Mouse (Mus musculus): ENCODE results near the gene Gm973. TPM values are rescaled to one million over a fixed set of nuclear protein-coding genes. Genes with fewer than 3 reads are reported as not detected.

The Gm973 gene
- total and polyA plus RNA-seq, 3 experiments: 2.3 to 14.9 (median 7.6) TPM

- no peak for TF ChIP-seq E2F4 (IDR thresholded peaks at IDR 0.05; ENCODE audit: insufficient replicate concordance, low read depth, low read length)
- TF ChIP-seq CHD2 (IDR thresholded peaks at IDR 0.05; ENCODE audit: low read length): peak; percentile 13
- peak; percentile 5; the same call in 1 of the 2 replicates for TF ChIP-seq JUN (IDR thresholded peaks at IDR 0.05; ENCODE audit: insufficient read depth, low read depth, low read length)
- TF ChIP-seq UBTF (IDR thresholded peaks at IDR 0.05; ENCODE audit: low read depth, low read length): 0 out of 2 replicates have a peak, but pooled peaks have one; percentile 3
- TF ChIP-seq TBP (conservative IDR thresholded peaks at IDR 0.05; ENCODE audit: low read depth, low read length): peak; percentile 83
- no peak; the same call in 1 of the 2 replicates for TF ChIP-seq JUND (conservative IDR thresholded peaks at IDR 0.05; ENCODE audit: low read depth, low read length)
- no peak; the same call in 1 of the 2 replicates for TF ChIP-seq MYC (IDR thresholded peaks at IDR 0.05; ENCODE audit: low read depth, low read length)
- TF ChIP-seq MEF2A (IDR thresholded peaks at IDR 0.05; ENCODE audit: borderline replicate concordance, low read depth, low read length): peak; percentile 92
- TF ChIP-seq EP300 (IDR thresholded peaks at IDR 0.05; ENCODE audit: low read length): peak; percentile 90
- TF ChIP-seq CTCF (conservative IDR thresholded peaks at IDR 0.05 in 1 of 2, IDR thresholded peaks at IDR 0.05 in 1 of 2; ENCODE audit: low read depth in 2 of 2, low read length in 2 of 2): no peak
- no peak for TF ChIP-seq MXI1 (IDR thresholded peaks at IDR 0.05; ENCODE audit: low read depth, low read length)
- no peak for TF ChIP-seq ZKSCAN1 (IDR thresholded peaks at IDR 0.05; ENCODE audit: borderline replicate concordance, low read depth, low read length)
- TF ChIP-seq POLR2A (IDR thresholded peaks at IDR 0.05; ENCODE audit: low read depth, low read length): peak; percentile 63
- TF ChIP-seq ZC3H11A (IDR thresholded peaks at IDR 0.05; ENCODE audit: low read depth, low read length): no peak
- no peak for TF ChIP-seq SMC3 (IDR thresholded peaks at IDR 0.05; ENCODE audit: low read depth, low read length)
- TF ChIP-seq RAD21 (IDR thresholded peaks at IDR 0.05; ENCODE audit: low read depth, low read length): no peak
- TF ChIP-seq RCOR1 (conservative IDR thresholded peaks at IDR 0.05; ENCODE audit: low read depth, low read length): no peak
Measured at GRCm38 (mm10) chr1:59608125-59608762, 92.2 kb downstream of the Gm973 start (continued).

GRCm38 (mm10) chr1:59608920-59609319 is 92.9 kb downstream of the Gm973 start:
- H3K36me3 ChIP-seq (replicated peaks in 1 of 2; ENCODE audit: control insufficient read depth in 1 of 2, insufficient read depth in 1 of 2, low read length in 1 of 2): no peaks in the 10 kb centered on the region
- peak overlapping the region; percentile 41; the same call in 1 of the 2 replicates for H3K9ac ChIP-seq (ENCODE audit: insufficient read depth, low read depth)
- in situ Hi-C loops (cut with MboI; ENCODE audit: low pct_ligation_motif_present, low pct_unique_long_range_greater_than_20kb, low sequenced_read_pairs): loop anchor here (5.0 to 25.0 kb wide), 3 partner anchors 42 to 297 kb away; no protein-coding TSS in a partner anchor
- H3K27me3 ChIP-seq (replicated peaks): no peaks in the 10 kb centered on the region
- dilution Hi-C loops (cut with MboI; ENCODE audit: extremely low pct_ligation_motif_present, extremely low pct_unique_long_range_greater_than_20kb, low sequenced_read_pairs): no loop called here
- H3K4me2 ChIP-seq (ENCODE audit: insufficient read depth, low read depth, poor library complexity, severe bottlenecking): peak overlapping the region; percentile 47
- H3K4me3 ChIP-seq (replicated peaks in 1 of 3; ENCODE audit: low read depth in 2 of 3, low read length in 2 of 3, poor library complexity in 1 of 3): peak overlapping the region in 1 of 3 experiments; percentile 23
- H3K27ac ChIP-seq (ENCODE audit: insufficient read depth, low read depth): peak overlapping the region; percentile 98
- DNase-seq (ENCODE audit: extremely low read depth): peak; percentile 91
- H3K9me3 ChIP-seq (replicated peaks; ENCODE audit: low read length): no peaks in the 10 kb centered on the region
- no peaks in the 10 kb centered on the region for H3K79me2 ChIP-seq (replicated peaks; ENCODE audit: control insufficient read depth, extremely low read depth, insufficient read depth, poor library complexity, severe bottlenecking)
- peaks cover 7 to 35% of the 10 kb centered on the region in 2 experiments for H3K4me1 ChIP-seq (ENCODE audit: control insufficient read depth in 1 of 2, insufficient read depth in 2 of 2)
- TF ChIP-seq IRF4 (IDR thresholded peaks at IDR 0.05; ENCODE audit: low read depth, low read length): no peak
- TF ChIP-seq TBP (conservative IDR thresholded peaks at IDR 0.05; ENCODE audit: low read depth, low read length): peak; percentile 62; the same call in 1 of the 2 replicates
- TF ChIP-seq MYC (IDR thresholded peaks at IDR 0.05; ENCODE audit: low read depth, low read length): peak; percentile 99
- TF ChIP-seq USF2 (conservative IDR thresholded peaks at IDR 0.05; ENCODE audit: low read depth, low read length): peak; percentile 76
- TF ChIP-seq NELFE (IDR thresholded peaks at IDR 0.05; ENCODE audit: low read depth, low read length): no peak
- TF ChIP-seq TCF12 (IDR thresholded peaks at IDR 0.05; ENCODE audit: low read depth, low read length): no peak; the same call in 1 of the 2 replicates
- TF ChIP-seq MXI1 (IDR thresholded peaks at IDR 0.05; ENCODE audit: low read depth, low read length): peak; percentile 91
- TF ChIP-seq ZMIZ1 (IDR thresholded peaks at IDR 0.05; ENCODE audit: low read depth, low read length): no peak
- 0 out of 2 replicates have a peak, but pooled peaks have one; percentile 13 for TF ChIP-seq NRF1 (IDR thresholded peaks at IDR 0.05; ENCODE audit: low read depth, low read length)
- peak; percentile 86; the same call in 1 of the 2 replicates for TF ChIP-seq E2F4 (IDR thresholded peaks at IDR 0.05; ENCODE audit: insufficient replicate concordance, low read depth, low read length)
- peak; percentile 50 for TF ChIP-seq POLR2A (IDR thresholded peaks at IDR 0.05; ENCODE audit: low read depth, low read length)
- no peak for TF ChIP-seq KAT2A (IDR thresholded peaks at IDR 0.05; ENCODE audit: insufficient replicate concordance, low read length)
- no peak for TF ChIP-seq RCOR1 (conservative IDR thresholded peaks at IDR 0.05; ENCODE audit: low read depth, low read length)
- TF ChIP-seq POLR2AphosphoS2 (IDR thresholded peaks at IDR 0.05; ENCODE audit: low read depth, low read length): no peak
- TF ChIP-seq SMC3 (IDR thresholded peaks at IDR 0.05; ENCODE audit: low read depth, low read length): peak; percentile 54
- peak; percentile 51; the same call in 1 of the 2 replicates for TF ChIP-seq ETS1 (conservative IDR thresholded peaks at IDR 0.05; ENCODE audit: low read depth, low read length)
- TF ChIP-seq BHLHE40 (IDR thresholded peaks at IDR 0.05; ENCODE audit: low read depth, low read length): peak; percentile 67
- TF ChIP-seq MAZ (IDR thresholded peaks at IDR 0.05; ENCODE audit: low read depth, low read length): 0 out of 2 replicates have a peak, but pooled peaks have one; percentile 20
- no peak for TF ChIP-seq GABPA (IDR thresholded peaks at IDR 0.05; ENCODE audit: insufficient replicate concordance, low read depth, low read length)
- TF ChIP-seq EP300 (IDR thresholded peaks at IDR 0.05; ENCODE audit: low read length): no peak
- TF ChIP-seq ZC3H11A (IDR thresholded peaks at IDR 0.05; ENCODE audit: low read depth, low read length): no peak
- no peak for TF ChIP-seq ZKSCAN1 (IDR thresholded peaks at IDR 0.05; ENCODE audit: borderline replicate concordance, low read depth, low read length)
- peak; percentile 83 for TF ChIP-seq USF1 (IDR thresholded peaks at IDR 0.05; ENCODE audit: low read depth, low read length)
- TF ChIP-seq MEF2A (IDR thresholded peaks at IDR 0.05; ENCODE audit: borderline replicate concordance, low read depth, low read length): peak; percentile 47; the same call in 1 of the 2 replicates
- TF ChIP-seq MAX (IDR thresholded peaks at IDR 0.05; ENCODE audit: low read length): peak; percentile 98
- TF ChIP-seq ZNF384 (IDR thresholded peaks at IDR 0.05; ENCODE audit: low read depth, low read length): peak; percentile 58; the same call in 1 of the 2 replicates
- TF ChIP-seq RAD21 (IDR thresholded peaks at IDR 0.05; ENCODE audit: low read depth, low read length): peak; percentile 35

Data from CH12.LX (cell line).